Mouse (Mus musculus) liver, embryonic 11.5 days (tissue): ENCODE results near the gene Invs. TPM values are rescaled to one million over a fixed set of nuclear protein-coding genes. Genes with fewer than 3 reads are reported as not detected.

Source experiments
- ATAC-seq: fragments of 200-750 bp; cut with Nextera tagmentation; replicated peaks from 2 replicates; pipeline ENCODE4 v1.8.0; 2017; ENCODE audit warnings: moderate number of reproducible peaks, mild to moderate bottlenecking, moderate TSS enrichment, moderate library complexity; ENCODE audit not compliant: low FRiP score
- DNase-seq: peaks from one replicate; pipeline ENCODE4 v3.0.0-alpha.2; 2017; ENCODE audit warnings: low spot score
- H3K27ac ChIP-seq: fragments of 300-500 bp; sonication (generic); 2 replicates; pipeline ENCODE4 v1.5.1; 2014; ENCODE audit warnings: mild to moderate bottlenecking, low read depth, low read length, control low read depth
- H3K27me3 ChIP-seq: fragments of 300-500 bp; sonication (generic); replicated peaks from 2 replicates; pipeline ENCODE4 v1.6.1; 2014; ENCODE audit warnings: low read length, mixed read lengths; ENCODE audit not compliant: control insufficient read depth, insufficient read depth
- H3K36me3 ChIP-seq: fragments of 300-500 bp; sonication (generic); 2 replicates; pipeline ENCODE4 v1.6.1; 2014; ENCODE audit warnings: mild to moderate bottlenecking, low read length, moderate library complexity, mixed read lengths; ENCODE audit not compliant: control insufficient read depth, insufficient read depth
- H3K4me1 ChIP-seq: fragments of 300-500 bp; sonication (generic); replicated peaks from 2 replicates; pipeline ENCODE4 v1.6.1; 2014; ENCODE audit warnings: low read length, mixed read lengths; ENCODE audit not compliant: control insufficient read depth, insufficient read depth
- H3K4me2 ChIP-seq: fragments of 300-500 bp; sonication (generic); 2 replicates; pipeline ENCODE4 v1.6.1; 2014; ENCODE audit warnings: mild to moderate bottlenecking, control low read depth, moderate library complexity
- H3K4me3 ChIP-seq: fragments of 300-500 bp; sonication (generic); 2 replicates; pipeline ENCODE4 v1.5.1; 2014; ENCODE audit warnings: low read depth, low read length, control low read depth
- H3K9ac ChIP-seq: fragments of 300-500 bp; sonication (generic); 2 replicates; pipeline ENCODE4 v1.6.1; 2014; ENCODE audit warnings: low read depth, low read length, control low read depth
- H3K9me3 ChIP-seq: fragments of 300-500 bp; sonication (generic); 2 replicates; pipeline ENCODE4 v1.6.1; 2016; ENCODE audit warnings: low read length, inconsistent platforms, mixed read lengths; ENCODE audit not compliant: control insufficient read depth
- WGBS: fragments of 180-500 bp; shearing (Covaris S2); extraction: QIAGEN DNeasy Blood & Tissue Kit; methylation state at CpG from one replicate; pipeline ENCODE4 v1.1.7; 2014; 5-methylcytosine and 5-hydroxymethylcytosine counted together
- polyA plus RNA-seq: library from polyadenylated mRNA; unstranded; fragments of >200 nt; fragmentation: Nextera tagmentation; extraction: Ambion mirVana; gene quantifications from 2 replicates; pipeline ENCODE4 v1.2.1, GENCODE M21; 2014

Invs gene
- polyA plus RNA-seq, 1 experiment from 2014 or later = 4.9 TPM

- no peak overlapping the region for H3K4me3 ChIP-seq
- H3K27me3 ChIP-seq = no peaks in the 10 kb centered on the region
- no peak overlapping the region for H3K4me2 ChIP-seq
- H3K9ac ChIP-seq = no peak overlapping the region
- H3K36me3 ChIP-seq = no peaks in the 10 kb centered on the region
- no peaks in the 10 kb centered on the region for H3K9me3 ChIP-seq
- H3K4me1 ChIP-seq = no peaks in the 10 kb centered on the region
- 35% methylated on average over 7 of the region's 7 CpGs for WGBS
- no peak overlapping the region for H3K27ac ChIP-seq
- ATAC-seq = no peak
- no peak for DNase-seq
Observed at GRCm38 (mm10) chr4:48334927-48335763, 55.6 kb downstream of the Invs start.

DNA sequence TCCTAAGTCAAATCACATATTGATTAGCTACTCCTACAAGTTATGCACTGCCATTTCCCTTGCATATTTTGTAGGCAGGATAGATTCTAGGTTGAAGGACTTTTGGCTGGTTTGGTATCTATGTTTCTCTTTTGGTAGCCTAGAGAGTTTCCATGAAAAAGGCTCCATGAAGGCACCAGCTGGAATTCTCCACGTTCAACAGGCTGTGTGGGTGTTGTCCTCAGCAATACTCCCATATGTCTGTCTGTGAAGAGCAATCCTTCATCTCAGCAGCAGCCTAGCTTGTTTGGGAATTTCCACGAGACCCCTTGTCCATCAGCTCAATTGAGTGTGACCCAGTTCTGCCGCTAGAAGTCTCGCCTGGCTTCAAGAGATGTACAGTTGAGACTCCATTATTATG is 63.1 kb downstream of the Invs start:
- DNase-seq (no peak), ATAC-seq (no peak)
- no peak overlapping the region for H3K27ac ChIP-seq
- H3K36me3 ChIP-seq = no peaks in the 10 kb centered on the region
- H3K4me1 ChIP-seq = no peaks in the 10 kb centered on the region
- no peak overlapping the region for H3K4me2 ChIP-seq
- no peaks in the 10 kb centered on the region for H3K9me3 ChIP-seq
- H3K4me3 ChIP-seq = no peak overlapping the region
- no peak overlapping the region for H3K9ac ChIP-seq
- WGBS = 80% methylated on average over 4 of the region's 4 CpGs
- no peaks in the 10 kb centered on the region for H3K27me3 ChIP-seq

DNA sequence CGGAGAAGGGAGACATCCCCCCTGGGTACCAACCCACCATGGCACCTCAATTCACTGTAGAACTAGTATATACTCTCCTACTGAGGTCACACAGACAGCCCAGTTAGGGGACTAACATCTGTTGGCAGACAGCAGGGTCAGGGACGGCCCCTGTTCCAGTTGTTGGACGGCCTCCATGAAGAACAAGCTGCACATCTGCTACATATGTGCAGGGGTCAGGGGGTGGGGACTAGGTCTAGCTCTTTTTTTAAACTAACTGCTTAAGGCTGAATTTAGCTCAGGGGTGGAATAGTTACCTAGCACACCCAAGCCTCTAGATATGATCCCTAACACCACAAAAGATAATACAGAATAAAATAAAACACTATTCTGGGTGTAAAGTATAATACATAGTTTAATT is 82.8 kb downstream of the Invs start:
- H3K4me3 ChIP-seq = no peak overlapping the region
- WGBS = 69% methylated on average over 3 of the region's 3 CpGs

GRCm38 (mm10) chr4:48371037-48371436 is 91.5 kb downstream of the Invs start:
- Histone ChIP-seq H3K9me3 (no peaks in the 10 kb centered on the region), H3K9ac (no peak overlapping the region), H3K4me3 (no peak overlapping the region), H3K4me1 (no peaks in the 10 kb centered on the region), H3K36me3 (no peaks in the 10 kb centered on the region), H3K27me3 (no peaks in the 10 kb centered on the region), H3K27ac (no peak overlapping the region), H3K4me2 (no peak overlapping the region)
- ATAC-seq = no peak
- no peak for DNase-seq
- WGBS = 74% methylated on average over 1 of the region's 1 CpGs

More for the DNA sequence above, 82.8 kb downstream of the Invs start:
- Histone ChIP-seq H3K9me3 (no peaks in the 10 kb centered on the region), H3K9ac (no peak overlapping the region), H3K27me3 (no peaks in the 10 kb centered on the region), H3K4me2 (no peak overlapping the region), H3K4me1 (no peaks in the 10 kb centered on the region), H3K27ac (no peak overlapping the region), H3K36me3 (no peaks in the 10 kb centered on the region)
- DNase-seq (no peak), ATAC-seq (no peak)

GRCm38 (mm10) chr4:48380940-48381339 is 101.4 kb downstream of the Invs start:
- Histone ChIP-seq H3K4me1 (no peaks in the 10 kb centered on the region), H3K4me3 (no peak overlapping the region), H3K9ac (no peak overlapping the region), H3K9me3 (no peaks in the 10 kb centered on the region), H3K27ac (no peak overlapping the region), H3K4me2 (no peak overlapping the region), H3K27me3 (no peaks in the 10 kb centered on the region), H3K36me3 (no peaks in the 10 kb centered on the region)
- ATAC-seq (no peak), DNase-seq (no peak)
- WGBS = 5% methylated on average over 2 of the region's 2 CpGs

DNA sequence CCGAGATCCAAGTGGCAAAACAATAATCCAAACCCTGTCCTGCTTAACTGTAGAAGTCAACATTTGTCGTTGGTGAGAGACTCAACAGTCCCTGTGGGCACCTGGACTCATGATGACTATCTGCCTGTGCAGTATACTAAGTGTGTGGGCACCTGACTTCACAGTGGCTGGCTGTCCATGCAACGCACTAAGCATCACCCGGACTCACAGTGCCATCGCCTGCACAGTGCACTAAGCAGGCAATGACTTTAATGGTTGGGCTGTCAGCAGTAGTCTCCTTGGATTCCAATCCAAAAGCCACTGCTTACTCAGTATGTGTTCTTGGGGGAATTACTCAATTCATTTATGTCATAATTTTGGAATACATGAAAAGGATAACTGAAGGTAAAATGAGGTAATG is 102.9 kb downstream of the Invs start:
- no peaks in the 10 kb centered on the region for H3K36me3 ChIP-seq
- DNase-seq (no peak), ATAC-seq (no peak)
- no peak overlapping the region for H3K4me3 ChIP-seq
- no peak overlapping the region for H3K4me2 ChIP-seq
- no peaks in the 10 kb centered on the region for H3K27me3 ChIP-seq
- 82% methylated on average over 5 of the region's 5 CpGs for WGBS
- no peaks in the 10 kb centered on the region for H3K4me1 ChIP-seq
- no peak overlapping the region for H3K9ac ChIP-seq
- no peak overlapping the region for H3K27ac ChIP-seq
- no peaks in the 10 kb centered on the region for H3K9me3 ChIP-seq

DNA sequence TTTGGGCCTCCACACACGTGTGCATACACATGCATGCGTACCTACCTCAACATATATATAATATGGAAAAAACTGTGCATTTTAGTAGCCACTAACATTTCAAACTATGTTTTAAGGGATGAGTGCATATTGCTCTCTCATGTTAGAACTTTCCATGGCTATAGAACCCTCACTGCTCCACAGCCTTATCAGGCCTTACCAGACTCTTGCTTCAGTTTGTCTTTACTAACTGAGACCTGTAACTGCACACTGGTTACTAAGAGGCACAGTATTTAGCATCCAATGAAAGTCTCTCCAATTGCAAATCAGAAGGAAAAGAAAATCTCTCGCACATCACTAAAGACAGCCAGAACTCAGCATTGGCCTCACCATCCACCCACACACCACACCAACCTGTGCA is 117.4 kb downstream of the Invs start:
- H3K9ac ChIP-seq = no peak overlapping the region
- 84% methylated on average over 3 of the region's 3 CpGs for WGBS
- no peaks in the 10 kb centered on the region for H3K4me1 ChIP-seq
- DNase-seq (no peak), ATAC-seq (peak; percentile 82)
- H3K27me3 ChIP-seq = no peaks in the 10 kb centered on the region
- peak overlapping the region; percentile 50; the same call in 1 of the 2 replicates for H3K27ac ChIP-seq
- no peaks in the 10 kb centered on the region for H3K36me3 ChIP-seq
- H3K9me3 ChIP-seq = no peaks in the 10 kb centered on the region
- H3K4me2 ChIP-seq = no peak overlapping the region
- H3K4me3 ChIP-seq = no peak overlapping the region

DNA sequence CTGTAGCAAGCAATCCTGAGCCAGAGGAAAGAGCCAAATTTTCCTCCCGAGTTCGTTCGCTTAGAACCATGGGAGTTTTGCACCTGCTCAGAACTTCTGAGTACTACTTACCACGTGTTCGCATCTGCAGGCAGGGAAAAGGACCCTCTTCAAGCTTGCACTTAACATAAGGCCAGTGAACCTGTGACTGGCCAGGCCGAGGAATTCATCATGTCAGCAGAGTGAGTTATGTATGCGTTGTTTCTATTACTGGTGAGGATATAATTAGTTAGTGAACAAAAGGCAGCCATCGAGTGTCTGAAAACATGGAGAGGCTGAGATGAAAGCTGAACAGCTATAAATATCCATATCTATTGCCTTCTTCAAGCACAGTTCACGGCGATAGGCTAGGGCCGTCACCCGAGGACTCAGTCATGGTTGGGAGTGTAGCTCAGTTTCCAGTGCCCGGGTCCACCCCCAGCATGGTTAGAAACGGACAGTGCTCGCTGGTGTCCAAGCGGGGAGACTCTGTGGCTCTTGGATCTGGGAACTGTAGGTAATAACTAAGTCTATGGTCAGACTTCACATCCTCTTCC is 123.6 kb downstream of the Invs start:
- H3K27ac ChIP-seq = no peak overlapping the region
- ATAC-seq = no peak
- WGBS = 80% methylated on average over 16 of the region's 16 CpGs

More for the DNA sequence above, 123.6 kb downstream of the Invs start:
- H3K9ac ChIP-seq = no peak overlapping the region
- H3K4me2 ChIP-seq = no peak overlapping the region
- no peaks in the 10 kb centered on the region for H3K27me3 ChIP-seq
- no peaks in the 10 kb centered on the region for H3K9me3 ChIP-seq
- no peaks in the 10 kb centered on the region for H3K36me3 ChIP-seq
- H3K4me3 ChIP-seq = no peak overlapping the region
- H3K4me1 ChIP-seq = no peaks in the 10 kb centered on the region
- DNase-seq = peak; percentile 14
